Mouse (Mus musculus) liver, embryonic 16.5 days (tissue): ENCODE results near the gene Tex13b. TPM values are rescaled to one million over a fixed set of nuclear protein-coding genes. Genes with fewer than 3 reads are reported as not detected.
"Not testable (repeated sequence)": the region's sequence is repeated elsewhere in the genome, so short reads cannot be mapped to it uniquely, and the experiment has no call there.

Experiments used
- ATAC-seq: fragments of 200-750 bp; cut with Nextera tagmentation; 2 replicates; pipeline ENCODE4 v1.8.0; 2017; ENCODE audit warnings: low read depth, mild to moderate bottlenecking, moderate number of reproducible peaks, moderate library complexity
- H3K27ac ChIP-seq: fragments of 300-500 bp; sonication (generic); 2 replicates; pipeline ENCODE4 v1.5.1; 2014; ENCODE audit warnings: mild to moderate bottlenecking, low read length
- H3K27me3 ChIP-seq: fragments of 300-500 bp; sonication (generic); 2 replicates; pipeline ENCODE4 v1.6.1; 2014; ENCODE audit warnings: low read depth, low read length, mixed read lengths; ENCODE audit not compliant: control insufficient read depth, insufficient read depth
- H3K36me3 ChIP-seq: fragments of 300-500 bp; sonication (generic); 2 replicates; pipeline ENCODE4 v1.6.1; 2014; ENCODE audit warnings: mild to moderate bottlenecking; ENCODE audit not compliant: control insufficient read depth, insufficient read depth
- H3K4me1 ChIP-seq: fragments of 300-500 bp; sonication (generic); 2 replicates; pipeline ENCODE4 v1.6.1; 2014; ENCODE audit warnings: low read depth, low read length, mixed read lengths; ENCODE audit not compliant: control insufficient read depth
- H3K4me2 ChIP-seq: fragments of 300-500 bp; sonication (generic); 2 replicates; pipeline ENCODE4 v1.6.1; 2014; ENCODE audit warnings: low read depth, low read length, mixed read lengths
- H3K4me3 ChIP-seq: fragments of 300-500 bp; sonication (generic); 2 replicates; pipeline ENCODE4 v1.5.1; 2014; ENCODE audit warnings: low read depth, mild to moderate bottlenecking, low read length
- H3K9ac ChIP-seq: fragments of 300-500 bp; sonication (generic); 2 replicates; pipeline ENCODE4 v1.6.1; 2014; ENCODE audit warnings: low read depth, low read length
- H3K9me3 ChIP-seq: fragments of 300-500 bp; sonication (generic); replicated peaks from 2 replicates; pipeline ENCODE4 v1.6.1; 2016; ENCODE audit warnings: low read length; ENCODE audit not compliant: control insufficient read depth
- WGBS: fragments of 180-500 bp; shearing (Covaris S2); extraction: QIAGEN DNeasy Blood & Tissue Kit; methylation state at CpG from one replicate; pipeline ENCODE4 v1.1.7; 2014; ENCODE audit not compliant: insufficient replicate concordance; 5-methylcytosine and 5-hydroxymethylcytosine counted together
- polyA plus RNA-seq: library from polyadenylated mRNA; unstranded; fragments of >200 nt; fragmentation: Nextera tagmentation; extraction: Ambion mirVana; gene quantifications from 2 replicates; pipeline ENCODE4 v1.2.1, GENCODE M21; 2015

Gene Tex13b
- polyA plus RNA-seq: not detected in 2 replicates

- ATAC-seq: no peak
- H3K9me3 ChIP-seq: no peaks in the 10 kb centered on the region
- H3K4me3 ChIP-seq: no peak within 1 kb of the TSS
- H3K4me2 ChIP-seq: no peak within 1 kb of the TSS
- H3K27me3 ChIP-seq: no peaks in the 10 kb centered on the region
- H3K27ac ChIP-seq: no peak within 1 kb of the TSS
- WGBS: 79% methylated on average over 22 of the region's 22 CpGs
- no peaks in the 10 kb centered on the region for H3K4me1 ChIP-seq
- H3K9ac ChIP-seq: no peak within 1 kb of the TSS
- no peaks in the 10 kb centered on the region for H3K36me3 ChIP-seq
Observed at GRCm38 (mm10) chrX:140813312-140814006, at the start of gene Tex13b. TSS of gene Tex13b (minus strand) at chrX:140813433.

- no peaks in the 10 kb centered on the region for H3K9me3 ChIP-seq
- WGBS: 72% methylated on average over 6 of the region's 6 CpGs
- no peak overlapping the region for H3K4me3 ChIP-seq
- H3K9ac ChIP-seq: no peak overlapping the region
- no peak overlapping the region for H3K4me2 ChIP-seq
- H3K4me1 ChIP-seq: no peaks in the 10 kb centered on the region
- H3K36me3 ChIP-seq: no peaks in the 10 kb centered on the region
- no peak overlapping the region for H3K27ac ChIP-seq
- ATAC-seq: no peak
- no peaks in the 10 kb centered on the region; the same call in 1 of the 2 replicates for H3K27me3 ChIP-seq
Observed at GRCm38 (mm10) chrX:140862760-140863159, 49.5 kb upstream of the Tex13b start.

GRCm38 (mm10) chrX:140857445-140857844, 44.2 kb upstream of the Tex13b start:
- no peak overlapping the region for H3K27ac ChIP-seq
- H3K9me3 ChIP-seq: no peaks in the 10 kb centered on the region
- no peak for ATAC-seq
- H3K36me3 ChIP-seq: no peaks in the 10 kb centered on the region
- no peaks in the 10 kb centered on the region; the same call in 1 of the 2 replicates for H3K27me3 ChIP-seq
- H3K9ac ChIP-seq: no peak overlapping the region
- no peak overlapping the region for H3K4me2 ChIP-seq
- no peak overlapping the region for H3K4me3 ChIP-seq
- H3K4me1 ChIP-seq: no peaks in the 10 kb centered on the region
- WGBS: 26% methylated on average over 2 of the region's 2 CpGs

- not testable (repeated sequence) for H3K4me3 ChIP-seq, H3K4me2 ChIP-seq, H3K9me3 ChIP-seq, H3K27ac ChIP-seq, H3K4me1 ChIP-seq, H3K36me3 ChIP-seq, ATAC-seq, H3K27me3 ChIP-seq, H3K9ac ChIP-seq
- 55% methylated on average over 5 of the region's 5 CpGs for WGBS
Observed at GRCm38 (mm10) chrX:140857040-140857439, 43.8 kb upstream of the Tex13b start.

- no peak for ATAC-seq
- Histone ChIP-seq H3K9me3 (no peaks in the 10 kb centered on the region), H3K9ac (no peak overlapping the region), H3K4me1 (no peaks in the 10 kb centered on the region), H3K4me2 (no peak overlapping the region), H3K27me3 (no peaks in the 10 kb centered on the region; the same call in 1 of the 2 replicates), H3K36me3 (no peaks in the 10 kb centered on the region), H3K27ac (no peak overlapping the region), H3K4me3 (no peak overlapping the region)
- WGBS: 51% methylated on average over 3 of the region's 3 CpGs
Observed at GRCm38 (mm10) chrX:140854561-140854960, 41.3 kb upstream of the Tex13b start.

GRCm38 (mm10) chrX:140845401-140845800, 32.2 kb upstream of the Tex13b start:
- H3K27ac ChIP-seq, H3K9ac ChIP-seq, ATAC-seq, H3K27me3 ChIP-seq, H3K4me1 ChIP-seq, H3K4me3 ChIP-seq, H3K36me3 ChIP-seq, H3K9me3 ChIP-seq, H3K4me2 ChIP-seq: not testable (repeated sequence)
- no CpG with 5 or more reads among the region's 1 CpGs for WGBS

GRCm38 (mm10) chrX:140839887-140840286, 26.7 kb upstream of the Tex13b start:
- H3K4me2 ChIP-seq: no peak overlapping the region
- H3K4me3 ChIP-seq: no peak overlapping the region
- H3K27ac ChIP-seq: no peak overlapping the region
- no peaks in the 10 kb centered on the region for H3K9me3 ChIP-seq
- WGBS: 37% methylated on average over 4 of the region's 4 CpGs
- no peaks in the 10 kb centered on the region for H3K27me3 ChIP-seq
- no peaks in the 10 kb centered on the region for H3K4me1 ChIP-seq
- H3K36me3 ChIP-seq: no peaks in the 10 kb centered on the region
- no peak overlapping the region for H3K9ac ChIP-seq
- no peak for ATAC-seq

- H3K27ac ChIP-seq: no peak overlapping the region
- no peaks in the 10 kb centered on the region for H3K36me3 ChIP-seq
- H3K9me3 ChIP-seq: no peaks in the 10 kb centered on the region
- no peak for ATAC-seq
- H3K4me2 ChIP-seq: no peak overlapping the region
- WGBS: 56% methylated on average over 3 of the region's 3 CpGs
- no peak overlapping the region for H3K9ac ChIP-seq
- no peaks in the 10 kb centered on the region for H3K27me3 ChIP-seq
- no peak overlapping the region for H3K4me3 ChIP-seq
- H3K4me1 ChIP-seq: no peaks in the 10 kb centered on the region
Observed at GRCm38 (mm10) chrX:140838077-140838476, 24.8 kb upstream of the Tex13b start.

GRCm38 (mm10) chrX:140831706-140832105, 18.5 kb upstream of the Tex13b start:
- Histone ChIP-seq H3K9me3 (no peaks in the 10 kb centered on the region), H3K4me2 (no peak overlapping the region), H3K4me1 (no peaks in the 10 kb centered on the region), H3K27me3 (no peaks in the 10 kb centered on the region), H3K9ac (no peak overlapping the region), H3K36me3 (no peaks in the 10 kb centered on the region), H3K27ac (no peak overlapping the region), H3K4me3 (no peak overlapping the region)
- 48% methylated on average over 4 of the region's 4 CpGs for WGBS
- ATAC-seq: no peak
